Mouse (Mus musculus) liver, adult 2 months (tissue): ENCODE data around the gene Dnttip1.

ENCODE experiments used
- CTCF ChIP-seq: fragments of 200-500 bp; IDR thresholded peaks from 2 replicates; pipeline ENCODE4 v1.5.1; 2011; ENCODE audit warnings: low read depth, low read length, control low read depth
- POLR2A ChIP-seq: fragments of 200-500 bp; IDR thresholded peaks from 2 replicates; pipeline ENCODE4 v1.6.1; 2011; ENCODE audit warnings: low read length, control low read depth; ENCODE audit not compliant: insufficient read depth; ENCODE audit errors: extremely low read depth

- TF ChIP-seq CTCF (no peak), POLR2A (no peak)
Measured at GRCm38 (mm10) chr2:164787779-164788178, 42.0 kb downstream of the Dnttip1 start.
